ENCODE assay signal across 17 mouse cellular contexts in the genomic region with DNA sequence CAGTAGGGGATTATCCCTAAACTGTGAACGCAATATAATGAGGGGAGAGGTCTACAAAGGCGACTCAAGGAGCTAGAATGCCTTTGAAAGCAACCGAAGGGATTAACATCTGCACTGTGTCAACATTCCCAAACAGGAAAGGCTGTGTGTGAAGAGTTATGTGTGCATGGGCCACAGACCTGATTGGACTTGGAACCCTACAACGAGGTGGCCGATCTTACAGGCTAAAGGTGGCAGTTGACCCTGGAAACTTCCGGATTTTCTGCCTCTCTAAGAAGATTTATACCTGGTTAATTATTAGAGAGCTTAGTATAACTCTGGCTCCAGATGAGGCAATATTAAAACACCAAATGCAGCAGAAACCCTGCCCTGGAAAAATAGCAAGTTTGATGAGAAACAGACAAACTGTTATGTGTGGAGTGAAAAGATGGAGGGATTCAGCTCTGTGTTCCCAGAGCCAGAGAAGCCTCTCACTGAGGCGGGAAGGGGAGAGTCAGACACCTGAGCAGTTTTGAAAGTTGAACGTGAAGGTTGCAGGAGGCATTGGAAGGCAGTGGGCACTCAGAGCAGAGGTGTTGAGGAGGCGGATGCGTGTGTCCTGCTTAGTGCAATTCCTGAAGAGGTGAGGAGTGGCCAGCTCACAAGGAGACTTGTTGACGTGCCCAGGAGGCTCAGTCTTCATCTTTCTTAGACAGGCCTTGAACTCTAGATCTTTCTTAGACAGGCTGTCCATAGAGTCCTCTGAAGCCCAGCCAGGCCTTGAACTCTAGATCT. TPM values are rescaled to one million over a fixed set of nuclear protein-coding genes. Genes with fewer than 3 reads are reported as not detected.
A peak's percentile ranks its signal among the peaks of the same experiment; 100 is the strongest.
DNase-seq lines count a peak whose midpoint lies in the region; ATAC-seq and TF ChIP-seq lines count a peak whose summit lies in the region.
"Had no signal": no experiment of that assay in that cellular context is flagged by ENCODE, and none has a peak within 500 bp of the region (broad histone marks: within the 10 kb centered on the region; RNA-seq: fewer than 3 reads in every experiment).

No protein-coding gene starts in this region.

- 0 out of 2 replicates have a peak overlapping the region, but pooled peaks have one; percentile 19 for H3K9ac ChIP-seq in liver, adult 2 months (ENCODE audit: low read depth, low read length)
- no peak overlapping the region for H3K9ac ChIP-seq in liver, embryonic 11.5 days (ENCODE audit: low read depth, low read length)
- no peak overlapping the region for H3K9ac ChIP-seq in stomach, postnatal 0 days (ENCODE audit: low read length)
- H3K9ac ChIP-seq: neural tube, embryonic 15.5 days had no signal

- no peak overlapping the region for H3K4me2 ChIP-seq in liver, embryonic 11.5 days
- no peak overlapping the region for H3K4me2 ChIP-seq in stomach, postnatal 0 days (replicated peaks; ENCODE audit: low read depth)
- H3K4me2 ChIP-seq: neural tube, embryonic 15.5 days had no signal

- 43% methylated on average over 11 of the region's 11 CpGs for WGBS in liver, adult 2 months
- WGBS in liver, embryonic 11.5 days = 83% methylated on average over 11 of the region's 11 CpGs
- 38% methylated on average over 11 of the region's 11 CpGs for WGBS in kidney, adult 2 months
- 55% methylated on average over 11 of the region's 11 CpGs for WGBS in stomach, postnatal 0 days
- WGBS in lung, adult 2 months = 56% methylated on average over 11 of the region's 11 CpGs

- H3K9me3 ChIP-seq in liver, embryonic 11.5 days (ENCODE audit: control insufficient read depth, low read length) = no peaks in the 10 kb centered on the region
- no peaks in the 10 kb centered on the region for H3K9me3 ChIP-seq in stomach, postnatal 0 days (ENCODE audit: control insufficient read depth, low read length)
- H3K9me3 ChIP-seq: midbrain, embryonic 10.5 days; neural tube, embryonic 15.5 days had no signal

- H3K4me1 ChIP-seq in liver, adult 2 months (ENCODE audit: control insufficient read depth, insufficient read depth, low read length) = peaks cover 15% of the 10 kb centered on the region
- no peaks in the 10 kb centered on the region for H3K4me1 ChIP-seq in liver, embryonic 11.5 days (replicated peaks; ENCODE audit: control insufficient read depth, insufficient read depth, low read length)
- H3K4me1 ChIP-seq in kidney, adult 2 months (ENCODE audit: control insufficient read depth, insufficient read depth, low read length) = peaks cover 13% of the 10 kb centered on the region
- H3K4me1 ChIP-seq in stomach, postnatal 0 days (replicated peaks; ENCODE audit: control insufficient read depth, insufficient read depth) = no peaks in the 10 kb centered on the region
- peaks cover 4% of the 10 kb centered on the region; the same call in 1 of the 2 replicates for H3K4me1 ChIP-seq in lung, adult 2 months (ENCODE audit: control insufficient read depth, insufficient read depth, low read length)
- H3K4me1 ChIP-seq: neural tube, embryonic 15.5 days had no signal

- no peak for ATAC-seq in liver, embryonic 11.5 days (replicated peaks; ENCODE audit: low FRiP score)
- ATAC-seq in stomach, postnatal 0 days (ENCODE audit: low FRiP score, low TSS enrichment) = peak; percentile 94
- ATAC-seq: Patski had no signal

- H3K4me3 ChIP-seq in liver, adult 2 months (ENCODE audit: insufficient read depth, low read depth, low read length) = no peak overlapping the region
- H3K4me3 ChIP-seq in liver, embryonic 11.5 days (ENCODE audit: low read depth, low read length) = no peak overlapping the region
- H3K4me3 ChIP-seq in kidney, adult 2 months (ENCODE audit: insufficient read depth, low read depth, low read length) = no peak overlapping the region
- no peak overlapping the region for H3K4me3 ChIP-seq in stomach, postnatal 0 days (ENCODE audit: low read depth, low read length)
- no peak overlapping the region for H3K4me3 ChIP-seq in lung, adult 2 months (replicated peaks; ENCODE audit: extremely low read depth, low read depth, low read length)
- H3K4me3 ChIP-seq: left cerebral cortex, adult 2 months; midbrain, embryonic 10.5 days; neural tube, embryonic 15.5 days had no signal

- DNase-seq in liver, adult 2 months (ENCODE audit: extremely low read depth, low read depth, low spot score) = peak; percentile 95
- DNase-seq in liver, embryonic 11.5 days (ENCODE audit: low spot score) = no peak
- peak; percentile 83 for DNase-seq in kidney, adult 2 months
- DNase-seq in kidney, postnatal 36 days = peak; percentile 60 to 77
- peak; percentile 65 for DNase-seq in stomach, postnatal 0 days (ENCODE audit: low spot score)
- no peak for DNase-seq in testis, postnatal 10 days (ENCODE audit: low spot score)
- no peak for DNase-seq in frontal cortex, postnatal 36 days (ENCODE audit: low spot score in 2 of 2)
- DNase-seq in lung, adult 2 months = no peak
- DNase-seq: B cell, adult 2 months; cerebellum, postnatal 10 days; thymus, postnatal 4 days had no signal

- no peak for TF ChIP-seq CTCF in liver, adult 2 months (IDR thresholded peaks at IDR 0.05; ENCODE audit: low read depth, low read length)
- TF ChIP-seq CTCF in kidney, adult 2 months (conservative IDR thresholded peaks at IDR 0.05; ENCODE audit: insufficient read depth, insufficient read length, low read depth, low read length) = no peak
- no peak for TF ChIP-seq CTCF in stomach, postnatal 0 days (IDR thresholded peaks at IDR 0.05; ENCODE audit: low read depth)
- TF ChIP-seq CTCF in lung, adult 2 months (IDR thresholded peaks at IDR 0.05; ENCODE audit: insufficient read depth, low read length) = no peak

- no peaks in the 10 kb centered on the region for H3K27me3 ChIP-seq in liver, adult 2 months (ENCODE audit: control insufficient read depth, insufficient read depth, low read length)
- H3K27me3 ChIP-seq in liver, embryonic 11.5 days (replicated peaks; ENCODE audit: control insufficient read depth, insufficient read depth, low read length) = no peaks in the 10 kb centered on the region
- H3K27me3 ChIP-seq in kidney, adult 2 months (replicated peaks; ENCODE audit: control insufficient read depth, insufficient read depth, low read length) = no peaks in the 10 kb centered on the region
- no peaks in the 10 kb centered on the region for H3K27me3 ChIP-seq in stomach, postnatal 0 days (ENCODE audit: control insufficient read depth, insufficient read depth, low read length)
- H3K27me3 ChIP-seq: neural tube, embryonic 15.5 days; Patski had no signal

- TF ChIP-seq EP300 in stomach, postnatal 0 days (optimal IDR thresholded peaks at IDR 0.05) = no peak

- peaks cover 5% of the 10 kb centered on the region; the same call in 1 of the 2 replicates for H3K79me2 ChIP-seq in liver, adult 2 months (ENCODE audit: control insufficient read depth, insufficient read depth, low read length)

- peak overlapping the region; percentile 73 for H3K27ac ChIP-seq in liver, adult 2 months (replicated peaks; ENCODE audit: insufficient read depth, low read depth, low read length)
- H3K27ac ChIP-seq in liver, embryonic 11.5 days (ENCODE audit: low read depth, low read length) = no peak overlapping the region
- peak overlapping the region; percentile 92 for H3K27ac ChIP-seq in kidney, adult 2 months (ENCODE audit: insufficient read depth, low read depth, low read length)
- H3K27ac ChIP-seq in stomach, postnatal 0 days (replicated peaks) = peak overlapping the region; percentile 81
- H3K27ac ChIP-seq: left cerebral cortex, adult 2 months; midbrain, embryonic 10.5 days; neural tube, embryonic 15.5 days had no signal

- peaks cover 16% of the 10 kb centered on the region for H3K36me3 ChIP-seq in liver, adult 2 months (ENCODE audit: control insufficient read depth, insufficient read depth, low read length)
- 0 out of 2 replicates have a peak, but pooled peaks cover 2% of the 10 kb centered on the region for H3K36me3 ChIP-seq in liver, embryonic 11.5 days (ENCODE audit: control insufficient read depth, insufficient read depth, low read length)
- H3K36me3 ChIP-seq in kidney, adult 2 months (ENCODE audit: control insufficient read depth, insufficient read depth, low read length) = peaks cover 2% of the 10 kb centered on the region; the same call in 1 of the 2 replicates
- peaks cover 2% of the 10 kb centered on the region; the same call in 1 of the 2 replicates for H3K36me3 ChIP-seq in stomach, postnatal 0 days (ENCODE audit: control insufficient read depth, insufficient read depth, low read length)

- TF ChIP-seq POLR2A in liver, adult 2 months (IDR thresholded peaks at IDR 0.05; ENCODE audit: extremely low read depth, insufficient read depth, low read length) = no peak
- TF ChIP-seq POLR2A in kidney, adult 2 months (IDR thresholded peaks at IDR 0.05; ENCODE audit: low read depth, low read length) = no peak
- TF ChIP-seq POLR2A in lung, adult 2 months (IDR thresholded peaks at IDR 0.05; ENCODE audit: borderline replicate concordance, extremely low read depth, low read depth, low read length) = no peak

RNA-seq across cellular contexts. Expression of gene AU040320, which starts 9.4 kb away (rescaled TPM):
- total RNA-seq in liver, adult 2 months (2014; rRNA removed) = 8.9 and 12.8 TPM in 2 replicates
- polyA plus RNA-seq in liver, adult 2 months (2012; rRNA removed) = 13.0 and 13.7 TPM in 2 replicates
- polyA plus RNA-seq in liver, embryonic 11.5 days (2014; fragmentation: Nextera tagmentation; extraction: Ambion mirVana) = 18.7 and 19.3 TPM in 2 replicates
- 55.4 and 56.6 TPM in 2 replicates for polyA plus RNA-seq in kidney, adult 2 months (2012; rRNA removed)
- 18.2 and 20.2 TPM in 2 replicates for polyA plus RNA-seq in stomach, postnatal 0 days (2015; fragmentation: Nextera tagmentation; extraction: Ambion mirVana)
- polyA plus RNA-seq in lung, adult 2 months (2012; rRNA removed) = 28.8 and 39.4 TPM in 2 replicates

RNA-seq across cellular contexts. Expression of gene Ncdn, which starts 9.5 kb away (rescaled TPM):
- 2.4 and 4.2 TPM in 2 replicates for total RNA-seq in liver, adult 2 months (2014; rRNA removed)
- 10.0 and 12.8 TPM in 2 replicates for polyA plus RNA-seq in liver, adult 2 months (2012; rRNA removed)
- polyA plus RNA-seq in liver, embryonic 11.5 days (2014; fragmentation: Nextera tagmentation; extraction: Ambion mirVana) = 25.0 and 27.2 TPM in 2 replicates
- polyA plus RNA-seq in kidney, adult 2 months (2012; rRNA removed) = 26.0 and 27.7 TPM in 2 replicates
- polyA plus RNA-seq in stomach, postnatal 0 days (2015; fragmentation: Nextera tagmentation; extraction: Ambion mirVana) = 13.4 and 14.5 TPM in 2 replicates
- 31.5 and 31.9 TPM in 2 replicates for polyA plus RNA-seq in lung, adult 2 months (2012; rRNA removed)

RNA-seq across cellular contexts. Expression of gene Tfap2e, which starts 26.7 kb away (rescaled TPM):
- total RNA-seq in liver, adult 2 months (2014; rRNA removed) = not detected in 2 replicates
- polyA plus RNA-seq in liver, adult 2 months (2012; rRNA removed) = not detected in 2 replicates
- not detected in 2 replicates for polyA plus RNA-seq in liver, embryonic 11.5 days (2014; fragmentation: Nextera tagmentation; extraction: Ambion mirVana)
- not detected in 2 replicates for polyA plus RNA-seq in kidney, adult 2 months (2012; rRNA removed)
- polyA plus RNA-seq in stomach, postnatal 0 days (2015; fragmentation: Nextera tagmentation; extraction: Ambion mirVana) = 0.80 and 1.0 TPM in 2 replicates
- 0.28 TPM in 1 of 2 replicates, not detected in the other for polyA plus RNA-seq in lung, adult 2 months (2012; rRNA removed)
- total RNA-seq: left cerebral cortex, adult 2 months had no signal
- polyA plus RNA-seq: gonadal fat pad, adult 2 months; heart, embryonic 16.5 days; Patski had no signal

Comparison
In these comparisons a context has a peak if more than half of its experiments do, and no peak if none do; other contexts are left out.
1. DNase-seq: peak in liver, adult 2 months (single experiment), kidney, adult 2 months (single experiment), kidney, postnatal 36 days (2 of 2) and stomach, postnatal 0 days (single experiment); none in liver, embryonic 11.5 days (single experiment), testis, postnatal 10 days (single experiment), frontal cortex, postnatal 36 days (0 of 2) and lung, adult 2 months (single experiment).